Mouse (Mus musculus): Measurements from ENCODE around the gene Arfrp1. TPM values are rescaled to one million over a fixed set of nuclear protein-coding genes. Genes with fewer than 3 reads are reported as not detected.

Gene Arfrp1
- polyA plus RNA-seq, 1 experiment from 2014 or later: 54.1 TPM

DNA sequence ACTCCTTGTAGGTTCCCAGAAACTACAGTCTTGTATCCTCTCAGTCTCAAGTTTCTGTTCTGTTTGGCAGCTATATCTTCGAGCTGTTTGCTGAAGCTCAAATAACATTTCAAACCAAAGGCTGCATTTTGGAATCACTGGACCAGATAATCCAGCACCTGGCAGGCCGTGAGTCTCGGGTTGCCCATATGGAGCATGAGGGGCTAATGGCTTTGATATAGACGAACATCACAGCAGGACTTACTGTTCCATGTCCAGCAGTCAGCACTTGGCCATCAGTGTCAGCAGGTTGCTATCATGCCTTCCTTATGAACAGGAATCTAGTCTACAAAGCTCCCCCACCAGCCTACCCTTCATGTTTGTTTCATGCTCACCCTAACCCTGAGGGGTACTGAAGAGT lies 24.8 kb downstream of the Arfrp1 start:
- H3K4me1 ChIP-seq (ENCODE audit: insufficient read depth): no peaks in the 10 kb centered on the region
- TF ChIP-seq CTCF (IDR thresholded peaks at IDR 0.05; ENCODE audit: low read depth): no peak
- H3K36me3 ChIP-seq (ENCODE audit: insufficient read depth): peaks cover 79% of the 10 kb centered on the region
- WGBS: 88% methylated on average over 4 of the region's 4 CpGs
- no peaks in the 10 kb centered on the region for H3K9me3 ChIP-seq (ENCODE audit: low read depth, low read length)
- ATAC-seq (ENCODE audit: insufficient read depth) (no peak), DNase-seq (no peak)
- H3K9ac ChIP-seq: no peak overlapping the region
- no peaks in the 10 kb centered on the region for H3K27me3 ChIP-seq (ENCODE audit: insufficient read depth, low read length)
- no peak overlapping the region for H3K27ac ChIP-seq (ENCODE audit: low read depth)
- no peak overlapping the region for H3K4me2 ChIP-seq
- no peak overlapping the region for H3K4me3 ChIP-seq (ENCODE audit: low read depth, low read length)

DNA sequence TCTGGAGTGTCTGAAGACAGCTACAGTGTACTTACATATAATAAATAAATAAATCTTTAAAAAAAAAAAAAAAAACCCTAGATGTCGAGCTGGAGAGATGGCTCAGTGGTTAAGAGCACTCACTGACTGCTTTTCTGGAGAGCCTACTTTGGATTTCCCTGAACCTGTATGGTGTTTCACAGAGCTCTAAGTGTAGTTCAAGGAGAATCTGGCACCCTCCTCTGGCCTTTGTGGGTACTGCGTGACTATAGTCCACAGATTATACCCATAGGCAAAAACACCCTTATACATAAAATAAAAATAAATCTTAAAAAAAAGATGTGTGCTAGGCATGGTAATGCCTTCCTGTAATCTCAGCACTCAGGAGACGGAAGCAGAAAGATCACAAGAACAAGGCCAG lies 31.2 kb downstream of the Arfrp1 start:
- Histone ChIP-seq H3K4me3 (ENCODE audit: low read depth, low read length) (no peak overlapping the region), H3K4me1 (ENCODE audit: insufficient read depth) (no peaks in the 10 kb centered on the region), H3K4me2 (no peak overlapping the region), H3K27me3 (ENCODE audit: insufficient read depth, low read length) (no peaks in the 10 kb centered on the region), H3K9me3 (ENCODE audit: low read depth, low read length) (no peaks in the 10 kb centered on the region), H3K9ac (no peak overlapping the region), H3K36me3 (ENCODE audit: insufficient read depth) (peaks cover 74% of the 10 kb centered on the region), H3K27ac (ENCODE audit: low read depth) (no peak overlapping the region)
- 58% methylated on average over 3 of the region's 3 CpGs for WGBS
- TF ChIP-seq CTCF (IDR thresholded peaks at IDR 0.05; ENCODE audit: low read depth): peak; percentile 68
- DNase-seq (peak; percentile 85), ATAC-seq (ENCODE audit: insufficient read depth) (peak; percentile 62; the same call in 1 of the 2 replicates)

GRCm38 (mm10) chr2:181332542-181332941 lies 32.7 kb downstream of the Arfrp1 start:
- no peak for ATAC-seq (ENCODE audit: insufficient read depth)
- Histone ChIP-seq H3K9me3 (ENCODE audit: low read depth, low read length) (no peaks in the 10 kb centered on the region), H3K27me3 (ENCODE audit: insufficient read depth, low read length) (no peaks in the 10 kb centered on the region), H3K27ac (ENCODE audit: low read depth) (no peak overlapping the region), H3K36me3 (ENCODE audit: insufficient read depth) (peaks cover 75% of the 10 kb centered on the region), H3K4me2 (no peak overlapping the region), H3K4me3 (ENCODE audit: low read depth, low read length) (no peak overlapping the region), H3K4me1 (ENCODE audit: insufficient read depth) (no peaks in the 10 kb centered on the region), H3K9ac (no peak overlapping the region)
- DNase-seq: no peak
- TF ChIP-seq CTCF (IDR thresholded peaks at IDR 0.05; ENCODE audit: low read depth): no peak

- Histone ChIP-seq H3K4me3 (ENCODE audit: low read depth, low read length) (no peak overlapping the region), H3K36me3 (ENCODE audit: insufficient read depth) (peaks cover 85% of the 10 kb centered on the region), H3K9ac (no peak overlapping the region), H3K27ac (ENCODE audit: low read depth) (no peak overlapping the region), H3K4me2 (no peak overlapping the region), H3K9me3 (ENCODE audit: low read depth, low read length) (no peaks in the 10 kb centered on the region), H3K4me1 (ENCODE audit: insufficient read depth) (no peaks in the 10 kb centered on the region), H3K27me3 (ENCODE audit: insufficient read depth, low read length) (no peaks in the 10 kb centered on the region)
- TF ChIP-seq CTCF (IDR thresholded peaks at IDR 0.05; ENCODE audit: low read depth): no peak
- ATAC-seq (ENCODE audit: insufficient read depth) (no peak), DNase-seq (no peak)
- 90% methylated on average over 2 of the region's 2 CpGs for WGBS
Measured at GRCm38 (mm10) chr2:181326098-181326497, 39.1 kb downstream of the Arfrp1 start.

- Histone ChIP-seq H3K4me2 (no peak overlapping the region), H3K27me3 (ENCODE audit: insufficient read depth, low read length) (no peaks in the 10 kb centered on the region), H3K4me3 (ENCODE audit: low read depth, low read length) (no peak overlapping the region), H3K36me3 (ENCODE audit: insufficient read depth) (peaks cover 50% of the 10 kb centered on the region), H3K9ac (no peak overlapping the region), H3K27ac (ENCODE audit: low read depth) (no peak overlapping the region), H3K4me1 (ENCODE audit: insufficient read depth) (0 out of 2 replicates have a peak, but pooled peaks cover 5% of the 10 kb centered on the region), H3K9me3 (ENCODE audit: low read depth, low read length) (no peaks in the 10 kb centered on the region)
- 72% methylated on average over 5 of the region's 5 CpGs for WGBS
- no peak for ATAC-seq (ENCODE audit: insufficient read depth)
- no peak for DNase-seq
- TF ChIP-seq CTCF (IDR thresholded peaks at IDR 0.05; ENCODE audit: low read depth): no peak
Measured at GRCm38 (mm10) chr2:181322136-181322535, 43.1 kb downstream of the Arfrp1 start.

GRCm38 (mm10) chr2:181320103-181320499 lies 45.1 kb downstream of the Arfrp1 start:
- 11% methylated on average over 7 of the region's 7 CpGs for WGBS
- 0 out of 2 replicates have a peak overlapping the region, but pooled peaks have one; percentile 82 for H3K27ac ChIP-seq (ENCODE audit: low read depth)

GRCm38 (mm10) chr2:181319248-181320102 lies 45.7 kb downstream of the Arfrp1 start, which contains the start of gene Rtel1:
Gene Rtel1 (plus strand): TSS chr2:181319739.
- peak; percentile 94 for DNase-seq
- ATAC-seq (ENCODE audit: insufficient read depth): peak; percentile 96
- Histone ChIP-seq H3K9me3 (ENCODE audit: low read depth, low read length) (no peaks in the 10 kb centered on the region), H3K4me3 (ENCODE audit: low read depth, low read length) (peak within 1 kb of the TSS; percentile 61), H3K4me1 (ENCODE audit: insufficient read depth) (0 out of 2 replicates have a peak, but pooled peaks cover 5% of the 10 kb centered on the region), H3K4me2 (peak within 1 kb of the TSS; percentile 83), H3K27me3 (ENCODE audit: insufficient read depth, low read length) (peaks cover 8% of the 10 kb centered on the region), H3K36me3 (ENCODE audit: insufficient read depth) (peaks cover 26% of the 10 kb centered on the region), H3K27ac (ENCODE audit: low read depth) (peak within 1 kb of the TSS; percentile 82), H3K9ac (peak within 1 kb of the TSS; percentile 70)
- WGBS: 5% methylated on average over 40 of the region's 40 CpGs
- TF ChIP-seq CTCF (IDR thresholded peaks at IDR 0.05; ENCODE audit: low read depth): 0 out of 2 replicates have a peak, but pooled peaks have one; percentile 17

More at GRCm38 (mm10) chr2:181320103-181320499, 45.1 kb downstream of the Arfrp1 start:
- peak overlapping the region; percentile 83 for H3K4me2 ChIP-seq
- peaks cover 32% of the 10 kb centered on the region for H3K36me3 ChIP-seq (ENCODE audit: insufficient read depth)
- DNase-seq (no peak), ATAC-seq (ENCODE audit: insufficient read depth) (no peak)
- no peaks in the 10 kb centered on the region for H3K9me3 ChIP-seq (ENCODE audit: low read depth, low read length)
- no peak for TF ChIP-seq CTCF (IDR thresholded peaks at IDR 0.05; ENCODE audit: low read depth)
- 0 out of 2 replicates have a peak, but pooled peaks cover 5% of the 10 kb centered on the region for H3K4me1 ChIP-seq (ENCODE audit: insufficient read depth)
- peaks cover 1% of the 10 kb centered on the region; the same call in 1 of the 2 replicates for H3K27me3 ChIP-seq (ENCODE audit: insufficient read depth, low read length)
- peak overlapping the region; percentile 70 for H3K9ac ChIP-seq
- H3K4me3 ChIP-seq (ENCODE audit: low read depth, low read length): peak overlapping the region; percentile 61

Data from lung, embryonic 14.5 days (tissue).